Mouse (Mus musculus): Measurements from ENCODE around the gene 1500015O10Rik. TPM values are rescaled to one million over a fixed set of nuclear protein-coding genes. Genes with fewer than 3 reads are reported as not detected.

1500015O10Rik gene
- 1.9 and 3.3 TPM in 2 replicates for polyA plus RNA-seq (2012; rRNA removed; ENCODE audit: low replicate concordance)

DNA sequence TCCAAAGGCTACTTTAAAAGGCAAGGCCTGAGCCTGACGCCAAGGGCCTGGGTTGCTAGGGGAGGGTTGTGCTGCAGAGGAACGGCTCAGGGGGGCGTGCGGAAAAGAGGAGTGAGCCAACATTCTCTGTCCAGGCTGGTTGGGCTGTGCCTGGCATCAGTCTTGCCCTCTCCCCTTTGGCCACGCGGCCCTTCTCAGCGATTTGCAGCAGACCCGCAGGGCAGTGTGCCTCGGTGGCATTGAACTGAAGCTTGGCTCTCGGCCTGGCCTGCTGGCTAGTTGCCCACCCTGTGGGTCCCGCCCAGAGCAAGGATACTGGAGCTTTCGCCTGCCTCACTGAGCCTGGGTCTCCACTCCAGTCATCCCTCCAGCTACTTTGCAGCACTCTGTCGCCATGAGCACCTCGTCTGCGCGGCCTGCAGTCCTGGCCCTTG lies at the start of gene 1500015O10Rik:
Gene 1500015O10Rik (plus strand): TSS at position 112 of the 434 bp plus-strand sequence.

Other genes starting within 250 kb of the 1500015O10Rik start
- 13.6 and 21.4 TPM in 2 replicates for gene Uxs1, start 97.2 kb downstream of the 1500015O10Rik start, polyA plus RNA-seq (2012; rRNA removed; ENCODE audit: low replicate concordance)
- gene Tpp2, start 203.0 kb downstream of the 1500015O10Rik start, polyA plus RNA-seq (2012; rRNA removed; ENCODE audit: low replicate concordance): 8.6 and 11.9 TPM in 2 replicates

All from subcutaneous adipose tissue, adult 2 months (tissue).